Mouse (Mus musculus): ENCODE data around the gene Gtse1.

Gtse1 gene

DNA sequence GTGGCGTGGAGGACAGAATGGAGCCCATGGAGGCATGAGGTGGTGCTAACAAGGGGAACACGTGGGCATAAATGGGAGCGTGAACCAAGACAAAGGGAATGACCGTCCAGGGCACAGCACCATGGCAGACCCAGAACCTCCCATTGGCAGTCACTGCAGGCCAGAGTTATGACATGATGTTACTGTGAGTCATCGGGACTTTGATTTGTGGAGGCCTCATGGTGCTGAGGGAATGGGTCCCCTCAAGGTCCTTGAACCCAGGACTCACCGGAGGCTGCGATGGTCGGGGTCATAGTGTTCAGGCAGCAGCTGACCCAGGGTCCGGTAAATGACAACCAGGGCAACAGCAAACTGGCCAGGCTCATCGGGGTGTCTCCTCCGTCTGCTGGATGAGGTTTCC, 62.3 kb downstream of the Gtse1 start:
- ATAC-seq (ENCODE audit: low TSS enrichment): no peak

Measured in frontal cortex, adult (tissue).